Mouse (Mus musculus) brain, adult 2 months (tissue): ENCODE measurements around the gene Dnm3.

Source experiments
- DNase-seq: peaks from one replicate; pipeline ENCODE4 v3.0.0; 2011; ENCODE audit warnings: low read depth, low spot score

Dnm3 gene

DNA sequence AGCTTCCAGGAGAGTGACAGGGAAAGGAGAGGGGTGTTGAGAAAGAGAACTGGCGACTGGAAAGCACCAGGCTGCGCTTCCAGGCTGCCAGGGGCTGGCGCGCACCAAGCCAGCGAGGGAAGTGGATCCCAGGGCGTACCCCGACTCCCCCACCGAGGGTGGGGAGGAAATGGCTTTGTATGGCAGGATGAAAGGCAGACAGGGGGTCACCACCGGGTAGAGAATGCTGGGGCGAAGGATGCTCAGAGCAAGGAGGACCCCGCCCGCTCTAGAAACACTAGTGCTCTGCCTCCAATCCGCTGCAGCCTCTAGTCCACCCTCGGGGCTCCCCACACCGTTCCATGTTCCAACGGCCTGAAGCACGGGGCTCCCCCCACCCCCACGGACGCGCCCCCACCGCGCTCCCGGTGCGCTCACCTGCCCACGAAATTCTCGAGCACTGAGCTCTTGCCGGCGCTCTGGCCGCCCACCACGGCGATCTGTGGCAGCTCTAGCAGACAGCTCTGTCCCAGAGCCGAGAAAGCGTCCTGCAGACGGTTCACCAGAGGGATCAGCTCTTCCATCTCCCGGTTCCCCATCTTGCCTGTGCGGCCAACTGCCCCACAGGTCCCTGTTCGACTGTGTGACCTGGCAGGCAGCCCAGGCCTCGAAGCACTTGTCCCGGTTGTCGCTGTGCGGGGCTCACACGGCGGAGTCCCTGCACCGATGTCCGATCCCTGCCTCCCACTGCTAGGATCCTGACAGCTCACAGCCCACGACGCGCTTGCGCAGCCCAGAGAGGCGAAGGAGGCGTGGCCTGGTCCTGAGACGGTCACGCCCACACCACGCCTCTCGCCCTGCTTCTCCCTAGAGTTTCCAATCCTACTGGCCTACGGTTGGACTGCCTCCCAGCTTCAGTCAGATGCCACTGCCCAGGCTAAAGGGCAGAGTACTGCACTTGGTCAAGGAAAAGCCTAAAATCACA is at the start of gene Dnm3:
TSS of gene Dnm3 (minus strand) at position 789 of the 964 bp plus-strand sequence.
- DNase-seq: peak; percentile 99

- DNase-seq: no peak
Observed at GRCm38 (mm10) chr1:162515116-162515515, 37.3 kb upstream of the Dnm3 start.

DNA sequence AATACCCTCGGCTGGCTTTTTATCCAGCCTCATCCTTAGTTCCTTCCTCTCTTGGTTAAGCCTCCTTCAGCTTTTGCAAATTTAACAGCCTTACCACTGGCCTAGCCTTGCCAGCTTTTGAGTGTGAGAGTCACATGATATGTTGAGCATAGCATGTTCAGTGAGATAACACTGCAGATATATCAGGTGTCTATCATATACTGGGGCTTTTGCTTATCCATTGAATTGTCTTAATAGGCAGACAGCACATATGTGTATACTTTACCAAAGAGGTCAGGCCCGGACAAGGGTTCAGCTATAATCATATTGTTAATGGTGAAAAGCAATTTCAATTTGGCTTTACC is 32.2 kb upstream of the Dnm3 start:
- DNase-seq: no peak

GRCm38 (mm10) chr1:162509329-162510012 is 31.6 kb upstream of the Dnm3 start:
- DNase-seq: peak; percentile 92

GRCm38 (mm10) chr1:162508211-162509005 is 30.6 kb upstream of the Dnm3 start:
- DNase-seq: no peak

GRCm38 (mm10) chr1:162506516-162506915 is 28.7 kb upstream of the Dnm3 start:
- peak; percentile 66 for DNase-seq

- DNase-seq: no peak
Observed at GRCm38 (mm10) chr1:162505649-162506048, 27.8 kb upstream of the Dnm3 start.

DNA sequence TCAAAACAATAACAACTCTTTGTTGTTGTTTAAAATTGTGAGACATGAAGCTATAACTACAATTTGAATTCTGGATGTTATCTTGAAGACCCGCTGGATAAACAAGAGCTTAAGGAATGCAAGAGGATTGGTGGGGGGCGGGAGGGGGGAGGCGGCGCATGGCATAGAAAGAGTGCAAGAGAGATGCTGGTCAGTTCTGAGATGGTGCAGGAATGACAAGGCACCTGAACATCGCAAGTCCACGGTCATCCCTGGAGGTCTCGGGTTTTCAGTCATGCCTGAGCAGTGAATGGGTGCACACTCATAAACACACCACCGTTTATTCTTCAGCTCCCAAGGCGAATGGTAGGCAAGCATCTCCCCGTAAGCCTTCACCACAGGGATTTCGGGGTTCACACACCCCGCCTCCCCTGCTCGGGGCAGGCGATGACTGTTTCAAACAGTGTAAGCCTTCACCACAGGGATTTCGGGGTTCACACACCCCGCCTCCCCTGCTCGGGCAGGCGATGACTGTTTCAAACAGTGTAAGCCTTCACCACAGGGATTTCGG is 1.2 kb downstream of the Dnm3 start:
- peak; percentile 35 for DNase-seq

DNA sequence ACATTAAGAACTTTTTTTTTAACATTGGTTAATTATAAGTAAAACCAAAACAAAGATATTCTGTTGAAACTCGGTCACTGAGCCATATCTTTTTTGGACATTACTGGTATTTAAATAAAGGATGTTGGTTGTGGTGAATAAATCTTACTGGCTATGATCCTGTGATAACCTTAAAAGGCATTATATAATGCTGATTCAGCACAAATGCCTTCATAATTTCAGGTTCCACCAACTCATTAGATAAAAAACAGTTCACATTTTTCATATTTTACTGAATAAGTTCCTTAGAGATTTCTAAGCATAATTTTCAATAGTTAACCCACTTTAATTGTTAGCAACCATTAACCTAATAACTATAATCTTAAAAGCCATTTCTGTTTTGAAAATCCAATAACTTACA is 4.9 kb downstream of the Dnm3 start:
- no peak for DNase-seq

DNA sequence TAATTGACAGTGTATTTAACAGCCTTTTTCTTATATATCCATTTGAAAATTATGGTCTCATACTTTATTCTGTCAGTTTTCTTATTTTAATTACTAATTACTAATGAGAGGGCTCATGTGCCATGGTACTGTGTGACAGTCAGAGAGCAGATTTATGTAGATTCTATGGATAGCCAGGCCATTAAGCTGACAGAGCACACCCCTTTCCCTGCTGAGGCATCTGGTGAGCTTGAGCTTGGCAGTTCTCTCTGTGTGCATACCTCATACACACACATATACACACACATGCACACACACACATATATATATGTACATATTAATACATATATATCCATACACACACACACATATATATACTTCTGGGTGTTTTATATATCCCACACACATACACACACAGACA is 6.7 kb downstream of the Dnm3 start:
- no peak for DNase-seq

- no peak for DNase-seq
Observed at GRCm38 (mm10) chr1:162469752-162470280, 8.0 kb downstream of the Dnm3 start.

GRCm38 (mm10) chr1:162463676-162464075 is 14.2 kb downstream of the Dnm3 start:
- DNase-seq: no peak

- DNase-seq: peak; percentile 93
Observed at GRCm38 (mm10) chr1:162458711-162459110, 19.1 kb downstream of the Dnm3 start.

GRCm38 (mm10) chr1:162456861-162457260 is 21.0 kb downstream of the Dnm3 start:
- DNase-seq: peak; percentile 66

DNA sequence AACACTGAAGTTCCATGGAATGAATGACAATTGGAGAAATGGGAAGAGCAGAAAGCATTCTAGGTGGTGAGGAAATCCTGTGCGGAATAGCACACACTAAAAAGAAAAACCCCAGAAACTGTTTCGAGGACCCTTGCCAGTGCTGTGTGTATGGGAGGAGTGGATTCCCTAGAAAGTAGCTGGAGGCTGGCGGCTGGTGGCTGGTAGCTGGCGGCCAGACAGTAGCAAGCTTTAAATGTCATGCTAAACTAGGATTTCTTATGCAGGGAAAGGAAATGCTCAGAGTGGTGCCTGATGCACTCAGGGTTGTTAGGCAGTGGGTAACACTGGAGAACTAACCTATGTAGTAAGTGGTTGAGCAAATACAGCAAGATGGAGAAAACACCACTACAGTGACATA is 21.4 kb downstream of the Dnm3 start:
- DNase-seq: peak; percentile 69

DNA sequence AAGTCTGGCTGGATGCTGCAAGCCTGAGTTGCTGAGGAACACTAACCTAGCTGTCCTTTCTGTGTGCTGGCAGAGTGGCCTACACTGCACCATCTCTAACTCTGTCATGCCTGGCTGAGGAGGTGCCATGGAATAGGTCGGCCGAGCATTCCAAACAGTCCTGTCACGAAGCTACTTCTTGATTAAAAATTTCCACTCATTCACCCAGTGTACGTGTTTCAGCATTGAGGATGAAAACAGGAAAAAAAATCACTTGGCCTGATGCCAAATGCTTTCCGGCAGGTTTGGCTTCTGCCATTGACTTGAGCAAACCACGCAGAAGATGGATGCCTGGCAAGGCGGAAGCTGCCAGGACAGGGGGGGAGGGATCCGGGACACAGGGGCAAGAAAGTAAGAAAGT is 24.3 kb downstream of the Dnm3 start:
- DNase-seq: peak; percentile 83

GRCm38 (mm10) chr1:162453030-162453429 is 24.8 kb downstream of the Dnm3 start:
- no peak for DNase-seq

DNA sequence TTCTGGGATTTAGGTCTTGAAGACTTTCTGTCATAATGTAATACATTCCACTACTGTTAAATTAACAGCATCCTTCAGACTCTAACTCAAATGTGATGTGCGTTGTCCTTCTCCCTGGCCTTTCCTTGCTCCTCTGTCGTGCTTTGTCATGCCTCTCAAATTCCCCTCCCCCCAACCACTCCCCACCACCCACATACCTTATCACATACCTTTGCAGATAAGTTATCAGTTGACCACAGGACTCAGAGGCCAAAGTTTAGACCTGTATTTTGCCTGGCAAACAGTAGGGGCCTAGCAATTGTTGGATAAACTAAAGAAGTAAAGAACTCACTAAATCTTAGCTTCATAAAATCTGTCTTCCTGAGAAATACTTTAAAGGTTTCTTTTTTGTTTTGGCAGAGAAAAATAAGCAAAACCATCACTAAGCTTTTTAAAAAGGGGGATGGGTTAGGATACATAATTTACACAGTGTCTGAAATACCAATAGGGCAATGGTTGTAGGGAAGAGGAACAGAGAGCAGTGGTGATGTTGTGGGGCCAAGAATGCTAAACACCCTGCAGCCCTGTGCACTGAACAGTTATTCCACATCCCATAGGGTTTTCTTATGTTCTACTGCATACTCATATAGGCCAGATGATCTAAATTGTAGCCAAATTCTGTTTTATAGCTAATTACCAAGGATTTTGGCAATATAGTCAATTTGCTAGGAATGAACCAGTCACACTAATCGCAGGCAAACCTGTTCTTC is 28.5 kb downstream of the Dnm3 start:
- no peak for DNase-seq

GRCm38 (mm10) chr1:162444805-162445204 is 33.0 kb downstream of the Dnm3 start:
- DNase-seq: no peak

- DNase-seq: no peak
Observed at GRCm38 (mm10) chr1:162439576-162439975, 38.3 kb downstream of the Dnm3 start.

GRCm38 (mm10) chr1:162436672-162437071 is 41.2 kb downstream of the Dnm3 start:
- peak; percentile 75 for DNase-seq
